Mouse (Mus musculus) forebrain, embryonic 16.5 days (tissue): ENCODE data around the gene Dtx3l. TPM values are rescaled to one million over a fixed set of nuclear protein-coding genes. Genes with fewer than 3 reads are reported as not detected.
"Not testable (repeated sequence)": the region's sequence is repeated elsewhere in the genome, so short reads cannot be mapped to it uniquely, and the experiment has no call there.

ENCODE experiments used
- ATAC-seq: fragments of 200-750 bp; cut with Nextera tagmentation; 2 replicates; pipeline ENCODE4 v1.8.0; 2017; ENCODE audit warnings: mild to moderate bottlenecking, moderate library complexity
- H3K27ac ChIP-seq: fragments of 300-500 bp; sonication (generic); 2 replicates; pipeline ENCODE4 v1.5.1; 2014; ENCODE audit warnings: low read length, control low read depth
- H3K27me3 ChIP-seq: fragments of 300-500 bp; sonication (generic); replicated peaks from 2 replicates; pipeline ENCODE4 v1.6.1; 2014; ENCODE audit warnings: low read length; ENCODE audit not compliant: control insufficient read depth, insufficient read depth
- H3K36me3 ChIP-seq: fragments of 300-500 bp; sonication (generic); 2 replicates; pipeline ENCODE4 v1.6.1; 2014; ENCODE audit not compliant: control insufficient read depth, insufficient read depth
- H3K4me1 ChIP-seq: fragments of 300-500 bp; sonication (generic); replicated peaks from 2 replicates; pipeline ENCODE4 v1.6.1; 2014; ENCODE audit warnings: low read length; ENCODE audit not compliant: control insufficient read depth, insufficient read depth
- H3K4me2 ChIP-seq: fragments of 300-500 bp; sonication (generic); 2 replicates; pipeline ENCODE4 v1.6.1; 2014; ENCODE audit warnings: mild to moderate bottlenecking, low read length, control low read depth
- H3K4me3 ChIP-seq: fragments of 300-500 bp; sonication (generic); replicated peaks from 2 replicates; pipeline ENCODE4 v1.5.1; 2014; ENCODE audit warnings: mild to moderate bottlenecking, low read length, control low read depth
- H3K9ac ChIP-seq: fragments of 300-500 bp; sonication (generic); replicated peaks from 2 replicates; pipeline ENCODE4 v1.6.1; 2014; ENCODE audit warnings: low read depth, low read length, control low read depth
- H3K9me3 ChIP-seq: fragments of 300-500 bp; sonication (generic); 2 replicates; pipeline ENCODE4 v1.6.1; 2016; ENCODE audit warnings: low read length; ENCODE audit not compliant: control insufficient read depth
- WGBS: fragments of 180-500 bp; shearing (Covaris S2); extraction: QIAGEN DNeasy Blood & Tissue Kit; methylation state at CpG from one replicate; pipeline ENCODE4 v1.1.7; 2014; 5-methylcytosine and 5-hydroxymethylcytosine counted together
- polyA plus RNA-seq: library from polyadenylated mRNA; unstranded; fragments of >200 nt; fragmentation: Nextera tagmentation; extraction: Ambion mirVana; gene quantifications from 2 replicates; pipeline ENCODE4 v1.2.1, GENCODE M21; 2015

The Dtx3l gene
- polyA plus RNA-seq, 1 experiment from 2014 or later: 1.7 TPM

DNA sequence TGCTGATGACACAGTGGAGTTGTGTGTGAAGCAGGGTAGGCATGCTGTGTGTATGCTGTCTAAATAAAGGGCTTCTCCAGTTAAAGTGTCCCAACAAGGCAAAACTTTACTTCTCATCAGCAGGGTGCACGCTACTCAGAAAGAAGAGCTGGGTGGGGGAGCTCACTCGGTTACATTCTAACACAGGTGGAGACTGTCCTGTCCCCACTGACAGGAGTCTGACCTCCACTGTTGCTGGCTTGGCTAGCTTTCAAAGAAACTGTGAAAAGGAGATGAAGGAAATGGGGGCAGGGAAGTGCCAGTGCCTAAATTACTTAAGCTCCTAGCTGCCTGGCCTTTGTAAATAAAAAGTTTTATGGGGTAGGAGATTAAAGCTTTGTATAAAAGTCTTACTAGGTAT lies 29.2 kb upstream of the Dtx3l start:
- WGBS: 58% methylated on average over 2 of the region's 2 CpGs
- Histone ChIP-seq H3K9me3 (no peaks in the 10 kb centered on the region), H3K4me3 (no peak overlapping the region), H3K4me1 (no peaks in the 10 kb centered on the region), H3K4me2 (no peak overlapping the region), H3K27ac (no peak overlapping the region), H3K36me3 (no peaks in the 10 kb centered on the region), H3K27me3 (no peaks in the 10 kb centered on the region), H3K9ac (no peak overlapping the region)
- ATAC-seq: no peak

GRCm38 (mm10) chr16:35967319-35967718 lies 28.4 kb upstream of the Dtx3l start:
- 90% methylated on average over 4 of the region's 4 CpGs for WGBS

DNA sequence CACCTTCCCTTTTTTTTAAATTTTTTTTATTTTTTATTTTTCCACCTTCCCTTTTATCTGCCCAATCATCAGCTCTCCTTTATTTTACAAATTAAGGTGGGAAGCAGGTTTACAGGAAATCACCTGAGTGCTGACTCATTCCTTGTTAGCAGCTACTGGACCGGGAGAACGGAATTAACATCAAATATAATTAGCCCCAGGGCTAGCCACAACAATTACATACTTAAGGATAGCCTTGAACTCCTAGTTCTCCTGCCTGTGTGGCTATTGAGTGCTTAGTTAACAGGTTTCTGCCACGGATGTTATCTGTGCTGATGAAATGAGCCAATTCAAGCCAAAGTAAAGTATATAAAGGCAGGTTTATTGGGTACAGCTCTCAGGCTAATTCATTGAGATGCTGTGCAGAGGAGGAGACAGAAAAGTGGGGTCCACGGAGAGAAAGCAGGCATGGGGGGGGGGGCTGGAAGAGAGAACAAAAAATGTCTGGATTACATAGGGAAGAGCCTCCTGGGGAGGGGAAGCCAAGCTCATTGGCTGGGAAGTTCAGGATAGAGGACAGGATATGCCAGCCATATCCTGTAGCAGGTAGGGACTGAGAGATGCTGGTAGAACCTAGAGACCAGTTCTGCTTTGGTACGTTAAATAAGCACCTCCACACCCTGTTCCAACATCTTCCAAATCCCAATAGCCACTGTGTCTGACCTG lies 27.6 kb upstream of the Dtx3l start:
- H3K4me3 ChIP-seq: no peak overlapping the region
- H3K4me1 ChIP-seq: no peaks in the 10 kb centered on the region
- H3K9me3 ChIP-seq: no peaks in the 10 kb centered on the region
- no peak overlapping the region for H3K27ac ChIP-seq
- no peaks in the 10 kb centered on the region for H3K36me3 ChIP-seq
- no peaks in the 10 kb centered on the region for H3K27me3 ChIP-seq
- H3K9ac ChIP-seq: no peak overlapping the region
- 45% methylated on average over 5 of the region's 5 CpGs for WGBS
- no peak overlapping the region for H3K4me2 ChIP-seq
- no peak for ATAC-seq

More at GRCm38 (mm10) chr16:35967319-35967718, 28.4 kb upstream of the Dtx3l start:
- Histone ChIP-seq H3K4me2 (no peak overlapping the region), H3K9ac (no peak overlapping the region), H3K4me1 (no peaks in the 10 kb centered on the region), H3K27me3 (no peaks in the 10 kb centered on the region), H3K27ac (no peak overlapping the region), H3K36me3 (no peaks in the 10 kb centered on the region), H3K9me3 (no peaks in the 10 kb centered on the region), H3K4me3 (no peak overlapping the region)
- no peak for ATAC-seq

GRCm38 (mm10) chr16:35965991-35966390 lies 27.0 kb upstream of the Dtx3l start:
- not testable (repeated sequence) for H3K4me2 ChIP-seq, H3K27ac ChIP-seq, H3K9me3 ChIP-seq, H3K27me3 ChIP-seq, ATAC-seq, H3K9ac ChIP-seq, H3K36me3 ChIP-seq, H3K4me1 ChIP-seq, H3K4me3 ChIP-seq
- WGBS: 74% methylated on average over 3 of the region's 4 CpGs

DNA sequence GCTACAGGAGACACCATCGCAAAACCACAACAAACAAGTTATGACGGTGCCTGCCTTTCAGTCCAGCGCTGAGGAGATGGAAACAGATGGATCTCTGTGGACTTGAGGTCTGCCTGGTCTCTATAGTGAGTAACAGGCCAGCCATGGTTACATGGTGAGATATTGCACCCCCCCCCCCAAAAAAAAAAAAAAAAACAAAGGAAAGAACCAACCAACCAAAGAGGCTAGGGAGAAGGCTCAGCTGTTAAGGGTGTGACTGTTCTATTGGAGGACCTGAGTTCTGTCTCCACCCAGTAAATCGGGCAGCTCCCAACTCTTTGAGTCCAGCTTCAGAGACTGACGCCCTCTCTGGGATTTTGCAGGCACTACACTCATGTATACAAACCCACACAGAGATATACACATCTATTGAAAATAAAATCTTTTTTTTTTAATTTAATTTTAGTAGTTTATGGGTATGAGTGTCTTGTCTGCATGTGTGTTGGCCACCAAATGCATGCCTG lies 13.7 kb upstream of the Dtx3l start:
- H3K9me3 ChIP-seq: no peaks in the 10 kb centered on the region
- H3K27ac ChIP-seq: no peak overlapping the region
- 91% methylated on average over 5 of the region's 5 CpGs for WGBS
- H3K4me3 ChIP-seq: no peak overlapping the region
- no peak overlapping the region for H3K9ac ChIP-seq
- H3K4me1 ChIP-seq: no peaks in the 10 kb centered on the region
- ATAC-seq: no peak
- no peak overlapping the region for H3K4me2 ChIP-seq
- no peaks in the 10 kb centered on the region for H3K36me3 ChIP-seq
- H3K27me3 ChIP-seq: no peaks in the 10 kb centered on the region

GRCm38 (mm10) chr16:35951216-35951615 lies 12.3 kb upstream of the Dtx3l start:
- no peak overlapping the region for H3K27ac ChIP-seq
- ATAC-seq: no peak
- no peak overlapping the region for H3K4me2 ChIP-seq
- H3K4me1 ChIP-seq: no peaks in the 10 kb centered on the region
- H3K27me3 ChIP-seq: no peaks in the 10 kb centered on the region
- WGBS: 94% methylated on average over 3 of the region's 3 CpGs
- H3K4me3 ChIP-seq: no peak overlapping the region
- no peaks in the 10 kb centered on the region for H3K9me3 ChIP-seq
- no peaks in the 10 kb centered on the region for H3K36me3 ChIP-seq
- H3K9ac ChIP-seq: no peak overlapping the region

- no peak overlapping the region for H3K9ac ChIP-seq
- WGBS: 89% methylated on average over 5 of the region's 5 CpGs
- no peak overlapping the region for H3K4me3 ChIP-seq
- no peaks in the 10 kb centered on the region for H3K27me3 ChIP-seq
- H3K4me1 ChIP-seq: no peaks in the 10 kb centered on the region
- no peak overlapping the region for H3K4me2 ChIP-seq
- H3K9me3 ChIP-seq: no peaks in the 10 kb centered on the region
- H3K27ac ChIP-seq: no peak overlapping the region
- ATAC-seq: no peak
- no peaks in the 10 kb centered on the region for H3K36me3 ChIP-seq
Measured at GRCm38 (mm10) chr16:35949264-35949663, 10.3 kb upstream of the Dtx3l start.

- H3K36me3 ChIP-seq: no peaks in the 10 kb centered on the region
- no peak overlapping the region for H3K9ac ChIP-seq
- no peaks in the 10 kb centered on the region for H3K27me3 ChIP-seq
- H3K4me1 ChIP-seq: peaks cover 12% of the 10 kb centered on the region
- no peak overlapping the region for H3K4me3 ChIP-seq
- no peak overlapping the region for H3K4me2 ChIP-seq
- no peak overlapping the region for H3K27ac ChIP-seq
- no peaks in the 10 kb centered on the region for H3K9me3 ChIP-seq
- WGBS: 83% methylated on average over 7 of the region's 7 CpGs
- ATAC-seq: no peak
Measured at GRCm38 (mm10) chr16:35941382-35941781, 2.4 kb upstream of the Dtx3l start.

DNA sequence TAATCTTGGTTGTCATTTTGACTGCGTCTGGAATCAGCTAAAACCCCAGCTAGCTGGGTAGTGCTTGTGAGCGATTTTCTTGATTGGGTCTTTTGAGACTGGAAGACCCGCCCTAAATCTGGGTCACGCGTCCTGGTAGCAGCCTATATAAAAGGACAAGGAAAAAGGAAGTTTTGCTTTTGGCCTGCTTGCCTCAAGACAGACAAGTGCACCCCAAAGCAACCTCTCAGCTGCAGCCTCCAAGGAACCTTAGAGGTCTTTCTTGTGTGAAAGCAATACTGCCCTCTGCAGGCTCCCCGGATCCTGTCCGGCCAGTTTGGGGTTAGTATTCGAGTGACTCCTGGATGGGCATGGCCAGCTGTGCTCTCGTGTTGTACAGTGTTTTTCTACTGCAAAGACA lies 739 bp upstream of the Dtx3l start:
- H3K36me3 ChIP-seq: no peaks in the 10 kb centered on the region
- ATAC-seq: peak; percentile 31
- peak overlapping the region; percentile 91 for H3K4me2 ChIP-seq
- H3K4me3 ChIP-seq: peak overlapping the region; percentile 58
- WGBS: 12% methylated on average over 9 of the region's 9 CpGs
- no peaks in the 10 kb centered on the region for H3K9me3 ChIP-seq
- H3K4me1 ChIP-seq: peaks cover 12% of the 10 kb centered on the region
- no peaks in the 10 kb centered on the region for H3K27me3 ChIP-seq
- H3K27ac ChIP-seq: no peak overlapping the region
- no peak overlapping the region for H3K9ac ChIP-seq
